Mouse (Mus musculus) ovary, postnatal 10 days (tissue): ENCODE data around the gene Eva1a.

Source experiments
- DNase-seq: peaks from one replicate; pipeline ENCODE4 v3.0.0; 2022; ENCODE audit warnings: low spot score

The Eva1a gene

GRCm38 (mm10) chr6:82066515-82067081, 25.8 kb downstream of the Eva1a start:
- no peak for DNase-seq

- no peak for DNase-seq
These were observed 29.6 kb downstream of the Eva1a start for GRCm38 (mm10) chr6:82070459-82070858.

- no peak for DNase-seq
These were observed 32.2 kb downstream of the Eva1a start for GRCm38 (mm10) chr6:82073011-82073410.

- DNase-seq, result no peak
These were observed 32.7 kb downstream of the Eva1a start for GRCm38 (mm10) chr6:82073567-82073966.

GRCm38 (mm10) chr6:82076364-82076763, 35.5 kb downstream of the Eva1a start:
- DNase-seq, result no peak

GRCm38 (mm10) chr6:82078875-82079274, 38.0 kb downstream of the Eva1a start:
- no peak for DNase-seq

GRCm38 (mm10) chr6:82083655-82084054, 42.8 kb downstream of the Eva1a start:
- DNase-seq, result no peak

GRCm38 (mm10) chr6:82084235-82084634, 43.4 kb downstream of the Eva1a start:
- no peak for DNase-seq

GRCm38 (mm10) chr6:82085313-82085908, 44.6 kb downstream of the Eva1a start:
- DNase-seq, result no peak

- no peak for DNase-seq
These were observed 47.3 kb downstream of the Eva1a start for GRCm38 (mm10) chr6:82088133-82088532.

GRCm38 (mm10) chr6:82091773-82092172, 50.9 kb downstream of the Eva1a start:
- DNase-seq, result no peak

GRCm38 (mm10) chr6:82097705-82098104, 56.9 kb downstream of the Eva1a start:
- DNase-seq, result no peak

- DNase-seq, result no peak
These were observed 57.6 kb downstream of the Eva1a start for GRCm38 (mm10) chr6:82098456-82098855.

GRCm38 (mm10) chr6:82110473-82110872, 69.6 kb downstream of the Eva1a start:
- DNase-seq, result no peak

GRCm38 (mm10) chr6:82111111-82111510, 70.3 kb downstream of the Eva1a start:
- DNase-seq, result no peak

GRCm38 (mm10) chr6:82111540-82111939, 70.7 kb downstream of the Eva1a start:
- DNase-seq, result no peak

GRCm38 (mm10) chr6:82112127-82113090, 71.6 kb downstream of the Eva1a start:
- DNase-seq, result no peak

GRCm38 (mm10) chr6:82115335-82115965, 74.6 kb downstream of the Eva1a start:
- no peak for DNase-seq

GRCm38 (mm10) chr6:82116176-82116575, 75.3 kb downstream of the Eva1a start:
- DNase-seq, result no peak

- DNase-seq, result no peak
These were observed 77.0 kb downstream of the Eva1a start for GRCm38 (mm10) chr6:82117871-82118270.

GRCm38 (mm10) chr6:82119322-82120162, 78.7 kb downstream of the Eva1a start:
- peak; percentile 9 for DNase-seq

GRCm38 (mm10) chr6:82125134-82125533, 84.3 kb downstream of the Eva1a start:
- no peak for DNase-seq
